Mouse (Mus musculus) limb, embryonic 12.5 days (tissue): ENCODE results near the gene Rrp12. TPM values are rescaled to one million over a fixed set of nuclear protein-coding genes. Genes with fewer than 3 reads are reported as not detected.
A peak's percentile ranks its signal among the peaks of the same experiment; 100 is the strongest.

Source experiments
- ATAC-seq: fragments of 200-750 bp; cut with Nextera tagmentation; 2 replicates; pipeline ENCODE4 v1.8.0; 2017; ENCODE audit warnings: low read depth, moderate TSS enrichment; ENCODE audit not compliant: insufficient number of reproducible peaks, insufficient read depth, low FRiP score, low TSS enrichment
- H3K27ac ChIP-seq: fragments of 300-500 bp; sonication (generic); 2 replicates; pipeline ENCODE4 v1.5.1; 2016; ENCODE audit warnings: mild to moderate bottlenecking, moderate library complexity
- H3K27me3 ChIP-seq: fragments of 300-500 bp; sonication (generic); 2 replicates; pipeline ENCODE4 v1.6.1; 2016; ENCODE audit warnings: mild to moderate bottlenecking, moderate library complexity
- H3K36me3 ChIP-seq: fragments of 300-500 bp; sonication (generic); 2 replicates; pipeline ENCODE4 v1.6.1; 2016; ENCODE audit warnings: mild to moderate bottlenecking, moderate library complexity
- H3K4me1 ChIP-seq: fragments of 300-500 bp; sonication (generic); replicated peaks from 2 replicates; pipeline ENCODE4 v1.6.1; 2016
- H3K4me2 ChIP-seq: fragments of 300-500 bp; sonication (generic); 2 replicates; pipeline ENCODE4 v1.6.1; 2016; ENCODE audit warnings: mild to moderate bottlenecking, moderate library complexity
- H3K4me3 ChIP-seq: fragments of 300-500 bp; sonication (generic); replicated peaks from 2 replicates; pipeline ENCODE4 v1.5.1; 2016; ENCODE audit warnings: mild to moderate bottlenecking
- H3K9ac ChIP-seq: fragments of 300-500 bp; sonication (generic); replicated peaks from 2 replicates; pipeline ENCODE4 v1.6.1; 2016; ENCODE audit warnings: mild to moderate bottlenecking, moderate library complexity
- H3K9me3 ChIP-seq: fragments of 300-500 bp; sonication (generic); 2 replicates; pipeline ENCODE4 v1.6.1; 2016; ENCODE audit warnings: mild to moderate bottlenecking, moderate library complexity
- WGBS: fragments of 180-500 bp; shearing (Covaris S2); methylation state at CpG from one replicate; pipeline ENCODE4 v1.1.7; 2016; 5-methylcytosine and 5-hydroxymethylcytosine counted together
- polyA plus RNA-seq: library from polyadenylated mRNA; unstranded; fragments of >200 nt; fragmentation: Nextera tagmentation; extraction: Ambion mirVana; gene quantifications from 2 replicates; pipeline ENCODE4 v1.2.1, GENCODE M21; 2016

Rrp12 gene
- polyA plus RNA-seq, 1 experiment from 2014 or later = 23.2 TPM

DNA sequence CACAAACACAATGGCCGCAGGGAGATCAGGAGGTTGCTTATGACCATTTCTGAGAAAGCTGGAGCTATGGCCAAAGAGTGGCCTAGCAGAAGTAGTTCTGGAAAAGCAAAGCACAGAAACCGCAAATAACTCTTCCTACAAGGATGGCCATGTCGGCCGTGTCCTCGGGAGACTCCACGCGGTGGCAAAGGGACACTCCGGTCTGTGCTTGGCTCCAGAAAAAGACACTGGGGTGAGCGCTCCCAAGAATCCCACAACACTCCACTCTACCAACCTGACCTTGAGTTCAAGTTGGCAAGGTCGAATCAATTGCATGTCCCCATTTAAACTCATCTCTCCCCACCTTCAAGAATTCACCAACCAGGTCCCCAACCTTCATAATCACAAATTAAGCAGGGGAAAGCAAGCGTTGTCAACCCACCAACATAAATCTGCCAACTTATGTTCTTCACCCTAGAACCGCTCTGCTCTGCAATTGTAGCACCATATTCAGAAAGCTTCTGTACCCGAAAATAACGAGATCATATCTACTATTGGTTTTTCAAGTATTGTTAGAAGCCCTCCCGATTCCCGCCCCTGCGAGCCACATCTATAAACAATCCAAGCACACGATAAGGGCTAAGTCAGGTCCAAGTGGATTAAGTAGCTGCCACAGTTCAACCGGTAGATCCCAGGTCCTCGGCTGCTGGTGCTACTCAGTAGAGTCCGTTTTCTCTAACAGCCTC is 49.4 kb downstream of the Rrp12 start:
- no peaks in the 10 kb centered on the region for H3K9me3 ChIP-seq
- ATAC-seq = no peak
- peak overlapping the region; percentile 100 for H3K4me2 ChIP-seq
- 19% methylated on average over 21 of the region's 21 CpGs for WGBS
- H3K27me3 ChIP-seq = peaks cover 22% of the 10 kb centered on the region
- H3K4me3 ChIP-seq = peak overlapping the region; percentile 78
- peaks cover 26% of the 10 kb centered on the region for H3K4me1 ChIP-seq
- H3K9ac ChIP-seq = peak overlapping the region; percentile 74
- peak overlapping the region; percentile 80; the same call in 1 of the 2 replicates for H3K27ac ChIP-seq
- H3K36me3 ChIP-seq = no peaks in the 10 kb centered on the region

DNA sequence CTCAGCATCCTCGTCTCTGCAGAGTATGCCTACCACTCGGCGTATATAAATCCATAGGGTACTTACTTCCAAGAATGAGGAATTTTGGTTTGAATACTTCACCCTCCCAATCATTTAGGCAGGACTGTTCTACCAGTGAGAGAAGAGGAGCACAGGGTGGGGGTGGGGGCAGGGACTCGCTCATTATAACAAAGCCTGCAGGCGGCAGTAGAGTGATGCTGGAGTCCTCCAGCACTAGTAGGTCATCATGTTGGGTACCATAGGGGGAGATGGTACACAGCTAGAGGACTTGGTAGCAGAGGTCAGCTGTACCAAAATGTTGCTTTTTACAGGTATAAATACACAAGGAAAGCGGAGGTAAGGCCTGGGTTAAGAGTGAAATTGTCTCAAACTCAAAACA is 51.6 kb downstream of the Rrp12 start:
- Histone ChIP-seq H3K4me3 (no peak overlapping the region), H3K27ac (no peak overlapping the region), H3K27me3 (peaks cover 26% of the 10 kb centered on the region), H3K9me3 (no peaks in the 10 kb centered on the region), H3K4me2 (no peak overlapping the region), H3K4me1 (peaks cover 11% of the 10 kb centered on the region; the same call in 1 of the 2 replicates), H3K36me3 (no peaks in the 10 kb centered on the region), H3K9ac (no peak overlapping the region)
- WGBS = 83% methylated on average over 6 of the region's 6 CpGs
- ATAC-seq = no peak

DNA sequence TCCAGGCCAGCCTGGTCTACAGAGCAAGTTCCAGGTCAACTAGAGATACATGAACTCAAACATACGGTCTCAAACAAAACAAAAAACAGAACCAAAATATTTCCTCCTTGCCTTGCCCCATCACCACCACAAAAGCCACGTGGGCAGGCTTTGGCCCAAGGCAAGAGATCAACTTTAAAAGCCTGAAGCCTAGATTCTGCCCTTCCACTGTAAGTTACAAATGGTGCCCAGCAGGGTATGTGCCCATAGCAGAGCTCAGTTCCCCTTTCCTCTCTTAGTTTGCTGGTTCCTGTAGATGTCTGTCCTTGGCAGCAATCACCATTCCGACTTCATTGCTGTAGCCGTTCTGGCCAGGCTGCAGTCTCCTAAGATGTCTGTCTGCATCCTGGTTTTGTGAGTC is 53.3 kb downstream of the Rrp12 start:
- no peak overlapping the region for H3K4me2 ChIP-seq
- no peak for ATAC-seq
- no peak overlapping the region for H3K27ac ChIP-seq
- H3K4me3 ChIP-seq = no peak overlapping the region
- peaks cover 40% of the 10 kb centered on the region for H3K27me3 ChIP-seq
- no peaks in the 10 kb centered on the region for H3K36me3 ChIP-seq
- no peaks in the 10 kb centered on the region for H3K9me3 ChIP-seq
- peaks cover 11% of the 10 kb centered on the region for H3K4me1 ChIP-seq
- WGBS = 85% methylated on average over 4 of the region's 4 CpGs
- H3K9ac ChIP-seq = no peak overlapping the region

DNA sequence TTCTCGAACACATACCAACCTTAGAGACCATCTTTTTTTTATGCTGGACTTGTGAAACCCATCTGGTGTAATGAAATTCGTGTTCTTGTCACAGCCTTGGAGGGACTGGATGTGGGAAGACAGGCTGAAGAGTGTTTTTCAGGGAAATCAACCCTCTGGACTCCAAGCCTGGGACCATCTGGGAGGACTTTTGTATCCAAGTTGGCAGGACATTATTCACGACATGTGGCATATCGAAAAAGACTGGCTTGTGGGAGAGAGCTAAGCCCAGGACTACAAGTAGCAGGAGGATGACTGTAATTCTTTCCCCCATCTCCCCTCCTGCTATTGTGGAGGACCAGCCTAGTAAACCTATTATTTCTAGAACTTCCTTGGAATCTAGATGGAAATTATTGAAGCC is 53.8 kb downstream of the Rrp12 start:
- WGBS = 86% methylated on average over 4 of the region's 4 CpGs
- Histone ChIP-seq H3K36me3 (no peaks in the 10 kb centered on the region), H3K9ac (no peak overlapping the region), H3K27me3 (peaks cover 44% of the 10 kb centered on the region), H3K9me3 (no peaks in the 10 kb centered on the region), H3K27ac (no peak overlapping the region), H3K4me1 (peaks cover 11% of the 10 kb centered on the region), H3K4me2 (no peak overlapping the region), H3K4me3 (no peak overlapping the region)
- no peak for ATAC-seq

DNA sequence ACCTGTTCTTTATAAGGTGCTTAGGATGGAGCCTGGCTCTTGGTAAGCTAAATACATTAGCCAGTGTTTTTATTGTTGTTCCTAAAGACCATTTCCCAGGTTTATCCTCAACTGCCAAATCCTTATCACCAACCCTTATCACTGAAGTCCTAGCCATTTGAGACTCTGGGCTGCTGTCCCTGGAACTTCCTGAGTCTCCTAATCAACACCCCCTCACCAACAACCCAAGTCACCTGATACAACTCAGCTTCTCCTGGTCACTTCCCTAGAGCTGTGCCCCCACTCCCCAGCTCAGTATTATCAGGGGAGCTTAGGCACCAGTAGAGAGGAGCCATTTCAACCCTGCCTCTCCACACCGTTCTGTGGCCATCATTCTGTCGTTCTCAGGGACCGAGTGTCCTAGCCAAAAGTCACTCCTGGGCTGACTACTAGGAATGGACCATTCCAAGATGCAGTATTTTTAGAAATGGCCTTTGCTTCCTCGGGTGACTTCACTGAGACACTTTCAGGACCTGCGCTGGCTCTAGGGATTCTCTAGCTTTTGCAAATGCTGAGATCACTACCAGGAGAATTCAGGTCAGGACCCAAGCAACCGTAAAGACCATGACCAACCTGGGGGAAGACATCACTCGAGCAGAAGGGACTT is 54.7 kb downstream of the Rrp12 start:
- Histone ChIP-seq H3K36me3 (no peaks in the 10 kb centered on the region), H3K27me3 (peaks cover 37% of the 10 kb centered on the region), H3K4me2 (no peak overlapping the region), H3K9me3 (no peaks in the 10 kb centered on the region), H3K4me1 (peaks cover 3% of the 10 kb centered on the region), H3K27ac (no peak overlapping the region), H3K9ac (no peak overlapping the region), H3K4me3 (no peak overlapping the region)
- 74% methylated on average over 7 of the region's 7 CpGs for WGBS
- ATAC-seq = no peak

DNA sequence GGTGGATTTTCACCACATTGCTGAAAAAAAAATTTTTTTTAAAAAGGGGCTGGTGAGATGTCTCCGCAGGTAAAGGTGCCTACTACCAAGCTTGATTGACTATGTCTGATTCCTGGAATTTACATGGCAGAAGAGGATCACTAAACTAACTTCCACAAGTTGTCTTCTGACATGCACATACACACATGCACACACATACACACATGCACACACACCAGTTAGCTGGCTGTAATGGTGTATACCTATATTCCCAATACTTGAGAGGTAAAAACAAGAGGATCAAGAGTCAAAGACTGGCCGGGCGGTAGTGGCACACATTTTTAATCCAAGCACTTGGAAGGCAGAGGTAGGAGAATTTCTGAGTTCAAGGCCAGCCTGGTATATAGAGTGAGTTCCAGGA is 56.3 kb downstream of the Rrp12 start:
- peaks cover 8% of the 10 kb centered on the region for H3K4me1 ChIP-seq
- no peak overlapping the region for H3K27ac ChIP-seq
- H3K36me3 ChIP-seq = no peaks in the 10 kb centered on the region
- H3K9ac ChIP-seq = no peak overlapping the region
- peaks cover 31% of the 10 kb centered on the region for H3K27me3 ChIP-seq
- no peaks in the 10 kb centered on the region for H3K9me3 ChIP-seq
- H3K4me3 ChIP-seq = no peak overlapping the region
- 94% methylated on average over 3 of the region's 3 CpGs for WGBS
- no peak for ATAC-seq
- no peak overlapping the region for H3K4me2 ChIP-seq

DNA sequence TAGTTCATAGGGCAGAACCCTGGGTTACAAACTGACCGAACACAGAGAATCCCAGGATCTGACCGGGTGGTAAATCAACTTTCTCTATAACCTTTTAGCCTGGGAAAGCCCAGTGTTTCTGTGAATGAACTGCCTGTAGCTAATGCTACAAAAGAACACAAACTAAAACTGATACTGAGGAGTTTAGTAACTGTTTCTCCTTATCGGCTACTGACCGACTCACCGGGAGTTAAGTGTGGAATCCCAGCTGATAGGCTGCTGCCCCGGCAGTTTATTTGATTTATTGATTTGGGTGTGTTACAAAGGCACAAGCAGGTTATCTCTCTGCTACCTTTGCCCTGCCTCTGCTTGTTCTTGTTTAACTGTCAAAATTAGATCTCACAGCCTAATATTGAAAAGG is 57.2 kb downstream of the Rrp12 start:
- no peak for ATAC-seq
- 39% methylated on average over 6 of the region's 6 CpGs for WGBS
- peaks cover 8% of the 10 kb centered on the region for H3K4me1 ChIP-seq

DNA sequence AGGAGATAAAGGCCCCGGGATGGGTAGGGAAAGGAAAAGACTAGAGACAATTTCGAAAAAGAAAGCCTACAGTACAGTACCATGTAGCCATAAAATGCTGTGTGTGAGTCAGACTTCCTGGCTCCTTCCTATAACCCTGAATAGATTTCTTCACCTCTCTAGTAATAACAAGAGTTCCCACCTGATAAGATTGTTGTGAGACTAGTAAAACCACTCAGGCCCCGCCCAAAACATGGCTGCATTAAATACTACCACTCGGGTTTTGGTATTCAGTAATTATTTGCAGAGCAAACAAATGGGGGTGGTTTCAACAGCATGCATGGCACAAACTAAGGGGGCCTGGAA is 58.1 kb downstream of the Rrp12 start:
- peaks cover 44% of the 10 kb centered on the region for H3K27me3 ChIP-seq
- no peaks in the 10 kb centered on the region for H3K36me3 ChIP-seq
- H3K9me3 ChIP-seq = no peaks in the 10 kb centered on the region
- no peak overlapping the region for H3K4me2 ChIP-seq
- no peak overlapping the region for H3K9ac ChIP-seq
- H3K4me1 ChIP-seq = peaks cover 8% of the 10 kb centered on the region
- ATAC-seq = no peak
- H3K4me3 ChIP-seq = no peak overlapping the region
- no peak overlapping the region for H3K27ac ChIP-seq
- 63% methylated on average over 4 of the region's 4 CpGs for WGBS

More for the DNA sequence above, 57.2 kb downstream of the Rrp12 start:
- H3K4me2 ChIP-seq = no peak overlapping the region
- H3K9ac ChIP-seq = no peak overlapping the region
- H3K27me3 ChIP-seq = peaks cover 35% of the 10 kb centered on the region
- H3K4me3 ChIP-seq = no peak overlapping the region
- no peak overlapping the region for H3K27ac ChIP-seq
- H3K9me3 ChIP-seq = no peaks in the 10 kb centered on the region
- H3K36me3 ChIP-seq = no peaks in the 10 kb centered on the region

DNA sequence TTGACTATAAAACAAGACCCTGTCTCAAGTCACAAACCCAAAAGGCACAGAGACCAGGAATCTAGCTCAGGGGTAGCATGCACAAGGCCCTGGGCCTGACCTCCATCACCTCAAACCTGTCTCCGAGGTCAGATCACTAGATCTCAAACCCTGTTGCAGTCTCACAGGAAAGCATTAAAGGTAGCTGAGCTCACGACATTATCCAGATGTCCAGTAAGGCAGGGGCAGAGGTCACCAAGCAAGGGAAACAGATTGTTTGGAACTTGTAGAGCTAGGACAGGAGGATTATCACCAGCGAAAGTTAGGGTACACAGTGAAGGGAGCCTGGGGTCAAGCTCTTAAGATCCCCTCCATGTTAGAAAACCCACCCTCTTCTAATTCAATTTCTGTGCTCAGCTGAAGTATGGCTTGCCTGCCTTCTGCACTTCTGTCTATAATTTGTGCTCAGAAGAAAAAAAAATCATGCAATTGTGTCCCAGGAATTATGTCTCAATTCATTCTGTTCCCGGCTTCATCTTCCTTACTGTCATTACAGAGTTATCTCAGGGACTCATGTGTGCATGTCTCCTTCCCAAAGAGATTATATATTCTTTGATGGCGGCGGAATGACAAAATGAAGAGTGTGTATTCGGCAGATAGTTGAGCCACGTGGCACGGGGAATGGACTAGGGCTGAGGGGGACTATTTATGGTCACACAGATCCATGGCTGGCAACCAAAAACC is 58.6 kb downstream of the Rrp12 start:
- Histone ChIP-seq H3K36me3 (no peaks in the 10 kb centered on the region), H3K27me3 (peaks cover 49% of the 10 kb centered on the region), H3K4me3 (no peak overlapping the region), H3K9ac (no peak overlapping the region), H3K27ac (no peak overlapping the region), H3K9me3 (no peaks in the 10 kb centered on the region), H3K4me2 (no peak overlapping the region), H3K4me1 (peaks cover 13% of the 10 kb centered on the region)
- 51% methylated on average over 9 of the region's 9 CpGs for WGBS
- no peak for ATAC-seq

DNA sequence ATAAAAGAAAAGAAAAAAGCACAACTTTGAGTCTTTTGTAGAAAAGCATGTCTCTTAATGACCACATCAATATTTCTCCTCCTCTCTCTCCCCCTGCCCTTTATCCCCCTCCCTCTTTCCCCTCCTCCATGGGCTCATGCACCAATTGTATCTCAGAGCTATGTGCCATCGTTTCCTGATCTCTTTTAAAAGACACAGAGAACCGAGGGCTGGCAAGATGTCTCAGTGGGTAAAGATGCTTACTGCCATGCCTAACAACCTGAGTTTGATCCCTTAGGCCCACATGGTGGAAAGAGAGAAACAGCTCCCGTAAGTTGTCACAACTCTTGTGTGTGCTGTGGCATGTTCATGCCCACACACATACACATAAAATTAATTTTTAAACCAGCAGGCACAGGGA is 59.3 kb downstream of the Rrp12 start:
- H3K4me3 ChIP-seq = no peak overlapping the region
- no peak overlapping the region for H3K27ac ChIP-seq
- peaks cover 17% of the 10 kb centered on the region for H3K4me1 ChIP-seq
- no peak for ATAC-seq
- no peaks in the 10 kb centered on the region for H3K36me3 ChIP-seq
- no peak overlapping the region for H3K4me2 ChIP-seq
- H3K9ac ChIP-seq = no peak overlapping the region
- 43% methylated on average over 3 of the region's 3 CpGs for WGBS
- H3K27me3 ChIP-seq = peaks cover 55% of the 10 kb centered on the region
- H3K9me3 ChIP-seq = no peaks in the 10 kb centered on the region

DNA sequence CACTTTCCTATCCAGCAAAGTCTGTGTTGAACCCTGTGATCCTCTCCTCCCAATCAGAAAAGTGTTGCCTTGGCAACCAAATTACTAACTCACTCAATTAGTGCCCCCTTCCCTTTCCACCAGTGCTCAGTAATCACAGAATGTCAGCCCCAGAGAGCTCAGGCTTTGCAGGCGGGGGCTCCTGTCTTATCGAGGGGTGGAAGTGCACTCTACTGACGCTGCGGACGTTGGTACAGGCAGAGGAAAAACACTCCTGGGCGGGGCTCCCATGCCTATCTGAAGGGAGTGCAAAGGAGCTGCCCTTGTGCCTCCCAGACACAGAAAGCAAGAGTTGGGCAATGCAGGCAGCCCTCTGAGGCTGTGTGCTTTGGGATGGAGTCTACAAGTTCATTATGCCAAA is 60.2 kb downstream of the Rrp12 start:
- peaks cover 64% of the 10 kb centered on the region for H3K27me3 ChIP-seq
- H3K36me3 ChIP-seq = no peaks in the 10 kb centered on the region
- no peak overlapping the region for H3K9ac ChIP-seq
- peaks cover 24% of the 10 kb centered on the region for H3K4me1 ChIP-seq
- no peak overlapping the region for H3K27ac ChIP-seq
- no peak for ATAC-seq
- H3K9me3 ChIP-seq = no peaks in the 10 kb centered on the region
- peak overlapping the region; percentile 38; the same call in 1 of the 2 replicates for H3K4me2 ChIP-seq
- WGBS = 2% methylated on average over 6 of the region's 6 CpGs
- H3K4me3 ChIP-seq = no peak overlapping the region
